Mouse (Mus musculus) ES-E14 (cell line): ENCODE results near the gene Slc41a1.

Experiments
- CHD2 ChIP-seq: IDR thresholded peaks from 2 replicates; pipeline ENCODE4 v1.6.1; 2014; ENCODE audit warnings: mild to moderate bottlenecking, low read depth, low read length, inconsistent platforms
- HCFC1 ChIP-seq: IDR thresholded peaks from 2 replicates; pipeline ENCODE4 v1.6.1; 2012; ENCODE audit warnings: low read length, inconsistent platforms, borderline replicate concordance; ENCODE audit not compliant: insufficient read depth
- ZC3H11A ChIP-seq: IDR thresholded peaks from 2 replicates; pipeline ENCODE4 v1.6.1; 2012; ENCODE audit warnings: low read depth, mild to moderate bottlenecking, inconsistent platforms, low read length, borderline replicate concordance
- ZNF384 ChIP-seq: IDR thresholded peaks from 2 replicates; pipeline ENCODE4 v1.6.1; 2012; ENCODE audit warnings: low read depth, low read length, inconsistent platforms

DNA sequence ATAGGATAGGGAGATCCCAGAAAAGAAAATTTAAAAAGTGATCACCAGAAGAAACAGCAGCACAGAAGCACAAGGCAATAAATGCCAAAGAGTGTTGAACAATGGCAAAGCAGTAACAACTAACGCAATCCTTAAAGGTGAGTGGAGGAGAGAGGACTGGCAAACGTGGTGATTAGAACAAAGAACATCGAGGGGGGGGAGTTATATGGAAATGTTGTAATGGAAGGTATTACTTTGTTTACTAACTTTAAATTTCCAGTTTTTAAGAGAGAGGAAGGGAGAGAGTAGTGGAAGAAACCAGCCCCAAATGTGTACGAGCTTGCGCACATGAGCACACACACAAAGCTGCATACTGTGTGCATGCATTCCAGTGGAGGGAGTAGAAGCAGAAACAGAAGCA is 38.3 kb downstream of the Slc41a1 start:
- TF ChIP-seq ZNF384 (no peak), HCFC1 (no peak), CHD2 (no peak), ZC3H11A (no peak)
